Mouse (Mus musculus): ENCODE data around the gene Spred1.

DNA sequence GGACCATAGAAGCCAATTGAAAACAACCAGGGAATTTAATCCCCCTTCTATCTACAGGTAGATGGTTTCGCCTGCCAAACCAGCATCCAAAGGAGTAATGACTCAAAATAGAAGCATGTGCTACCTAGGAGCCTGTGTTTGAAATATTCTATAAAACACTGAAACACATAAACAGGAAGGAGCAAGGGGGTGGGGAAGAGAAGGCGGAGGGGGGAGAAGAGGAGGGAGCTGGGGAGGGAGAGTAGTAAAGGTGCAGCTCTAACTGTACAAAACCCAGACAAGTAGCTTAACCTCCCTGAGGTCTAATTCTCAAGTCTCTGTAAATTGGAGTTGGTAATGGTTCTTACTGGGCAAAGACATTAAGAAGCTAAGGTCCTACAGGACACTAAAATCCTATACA, 7.9 kb upstream of the Spred1 start:
- TF ChIP-seq POLR2A (IDR thresholded peaks at IDR 0.05; ENCODE audit: extremely low read depth, insufficient read depth, low read length): no peak
- TF ChIP-seq CTCF (IDR thresholded peaks at IDR 0.05; ENCODE audit: extremely low read depth, insufficient read depth, low read length): no peak
